Mouse (Mus musculus): ENCODE results near the gene Adgra3.
A peak's percentile ranks its signal among the peaks of the same experiment; 100 is the strongest.

Gene Adgra3

DNA sequence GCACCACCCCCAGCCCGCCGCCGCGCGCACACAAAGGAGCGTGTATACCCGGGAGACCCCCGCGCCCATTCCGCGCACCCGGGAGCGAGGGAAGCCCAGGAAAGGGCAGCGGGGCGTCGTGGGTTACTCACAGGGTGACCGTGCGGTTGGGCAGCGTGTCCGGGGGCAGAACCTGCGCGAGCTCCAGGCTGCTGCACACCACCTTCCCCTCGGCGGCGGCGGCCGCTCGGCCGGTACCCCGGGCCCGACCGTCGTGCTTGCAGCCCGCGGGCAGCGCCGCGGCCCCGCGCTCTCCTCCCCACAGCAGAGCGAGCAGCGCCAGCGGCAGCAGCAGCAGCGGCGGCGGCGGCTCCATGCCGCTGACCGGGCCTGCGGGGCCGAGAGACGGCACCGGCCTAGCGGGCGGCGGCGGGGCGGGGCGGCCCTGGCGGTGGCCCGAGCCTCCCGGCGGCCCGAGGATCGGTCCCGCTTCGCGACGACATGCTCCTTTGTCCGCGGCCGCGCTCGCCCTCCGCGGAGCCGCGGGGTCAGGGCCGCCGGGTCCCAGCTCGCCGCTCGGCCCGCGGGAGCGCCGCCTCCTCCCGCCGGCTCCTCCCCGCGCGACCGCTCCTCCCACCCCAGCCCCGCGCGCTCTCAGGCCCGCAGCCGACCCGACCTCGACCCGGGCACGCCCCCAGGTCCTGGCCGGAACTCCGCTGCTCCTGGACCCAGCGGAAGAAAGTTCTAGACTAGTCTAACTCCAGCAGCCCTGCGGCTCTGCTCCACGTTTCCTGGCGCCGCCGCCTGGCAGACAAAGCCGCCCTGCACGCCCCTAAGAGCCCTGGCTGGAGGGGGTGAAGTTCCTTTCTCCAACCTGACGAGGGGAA is at the start of gene Adgra3:
Gene Adgra3 (minus strand): TSS at position 586 of the 866 bp plus-strand sequence.
- peak; percentile 65 for DNase-seq

DNA sequence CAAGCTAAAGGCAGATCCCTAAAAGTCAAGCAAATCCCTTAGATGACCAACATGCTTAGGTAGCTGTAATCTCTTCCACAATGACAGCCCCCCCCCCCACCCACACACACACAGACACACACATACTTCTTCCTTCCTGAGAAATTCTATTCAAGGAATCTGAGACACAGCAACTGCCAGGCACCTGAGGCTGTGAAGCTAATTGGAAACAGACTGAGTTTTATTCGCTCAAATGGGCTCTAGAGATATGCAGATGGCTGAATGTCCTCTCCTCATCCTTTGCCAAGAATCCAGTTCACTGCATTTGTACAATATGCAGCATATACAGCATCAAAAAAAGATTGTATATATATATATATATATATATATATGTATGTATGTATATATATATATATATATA is 24.6 kb upstream of the Adgra3 start:
- DNase-seq = no peak

DNA sequence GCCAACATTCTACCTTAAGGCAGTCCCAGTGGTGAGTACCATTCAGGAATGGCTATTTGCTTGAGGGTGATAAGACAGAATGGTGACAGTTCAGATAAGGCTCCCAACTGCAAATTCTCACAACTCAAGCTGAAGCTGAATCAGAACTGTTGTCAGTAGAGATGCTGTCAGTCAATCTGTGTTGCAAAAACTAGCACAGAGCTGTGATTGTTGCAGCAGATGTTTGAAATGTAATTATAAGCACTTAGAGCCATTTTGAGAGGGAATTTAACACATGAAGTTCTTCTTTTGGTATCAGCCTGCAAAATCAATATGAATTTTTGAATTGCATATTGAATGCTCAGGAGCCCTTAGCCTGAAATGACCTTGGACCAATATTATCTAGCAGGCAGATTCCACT is 15.4 kb upstream of the Adgra3 start:
- DNase-seq = no peak

DNA sequence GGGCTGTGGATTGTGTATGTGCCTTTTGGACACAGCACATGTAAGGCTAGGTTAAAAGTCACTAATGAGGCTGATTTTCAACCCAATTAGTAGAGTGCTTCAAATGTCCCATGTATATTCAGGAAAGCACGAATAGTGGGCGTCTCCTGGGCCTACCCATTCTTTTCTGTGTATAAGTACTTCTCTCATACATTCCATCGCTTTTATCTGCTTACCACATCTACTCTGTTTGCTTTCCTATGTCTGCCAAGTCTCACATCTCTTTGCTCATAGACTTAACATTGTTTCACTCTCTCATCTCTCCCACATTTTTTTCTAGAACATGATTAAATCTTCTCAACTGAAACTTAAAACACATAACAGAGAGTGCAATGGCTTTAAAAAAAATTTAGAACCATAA is 5.4 kb upstream of the Adgra3 start:
- no peak for DNase-seq

DNA sequence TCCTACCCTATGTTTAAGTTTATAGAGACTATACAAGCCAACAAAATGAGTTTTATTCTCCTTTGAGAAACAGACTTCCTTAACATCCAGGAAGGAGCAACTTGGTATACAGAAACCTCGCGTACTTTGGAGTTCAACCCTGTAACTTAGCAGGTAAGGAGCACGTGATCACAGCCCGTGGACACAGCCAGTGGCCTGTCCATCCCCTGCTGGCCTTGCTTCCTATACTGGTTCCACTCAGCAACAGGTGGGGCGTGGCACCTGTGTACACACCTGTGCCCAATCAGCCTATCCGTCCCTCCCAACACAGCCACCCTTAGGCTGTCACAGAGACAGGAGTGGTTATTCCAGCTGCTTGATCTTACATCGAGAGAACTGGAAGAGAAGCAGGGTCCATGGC is 780 bp upstream of the Adgra3 start:
- DNase-seq = no peak

DNA sequence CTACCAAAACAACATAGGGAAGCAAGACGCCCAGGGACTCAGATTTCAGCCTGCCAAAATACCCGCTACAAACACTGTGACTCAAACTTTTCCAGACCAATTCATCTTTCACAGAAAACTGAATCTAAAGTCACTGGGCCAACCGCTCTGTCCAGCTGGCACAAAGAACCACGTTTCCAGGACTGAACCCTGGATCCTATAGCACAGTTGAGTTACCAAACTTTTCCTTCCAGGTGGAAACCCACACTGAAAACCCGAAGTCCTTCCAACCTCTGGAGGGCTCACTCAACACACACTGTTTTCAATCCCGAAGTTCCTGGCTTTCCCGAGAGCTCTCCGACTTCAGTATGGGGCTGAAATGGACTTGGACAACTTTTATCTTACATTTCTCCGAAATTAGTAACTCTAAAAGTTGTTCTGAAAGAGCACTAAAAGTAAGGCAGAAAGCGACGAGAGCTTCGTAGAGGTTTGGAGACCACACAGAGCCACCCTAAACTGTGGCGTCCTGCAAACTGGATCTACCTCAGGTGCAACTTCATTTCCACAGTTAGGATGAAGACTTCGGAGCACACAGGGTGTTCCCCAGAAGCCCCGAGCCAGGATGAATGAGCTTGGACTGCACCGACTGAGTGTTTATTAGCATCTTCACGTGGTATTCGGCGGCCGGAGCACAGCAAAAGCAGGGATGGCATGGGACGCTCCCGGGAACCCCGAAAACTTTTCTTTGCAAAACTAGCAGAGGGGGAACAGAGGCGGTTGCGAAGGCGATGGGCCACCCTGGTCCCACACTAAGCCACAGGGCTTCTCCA is 990 bp downstream of the Adgra3 start:
- no peak for DNase-seq

DNA sequence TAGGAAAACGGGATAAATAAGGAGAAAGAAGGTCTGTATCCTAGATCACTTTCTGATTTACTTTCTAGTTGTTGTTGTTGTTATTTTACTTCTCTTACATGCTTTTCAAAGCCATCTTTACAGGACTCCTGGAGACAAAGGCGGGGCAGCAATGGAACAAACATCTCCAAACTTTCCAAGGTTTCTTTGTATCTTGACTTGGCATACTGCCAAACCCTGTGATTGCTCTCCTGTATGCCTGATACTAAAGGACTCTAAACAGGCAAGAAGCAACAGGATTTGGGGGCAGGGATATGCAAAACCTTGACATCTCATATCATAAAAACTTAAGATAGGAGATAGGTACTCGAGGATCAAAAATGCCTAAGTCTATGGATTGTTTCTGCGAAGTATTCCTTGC is 6.3 kb downstream of the Adgra3 start:
- DNase-seq = no peak

DNA sequence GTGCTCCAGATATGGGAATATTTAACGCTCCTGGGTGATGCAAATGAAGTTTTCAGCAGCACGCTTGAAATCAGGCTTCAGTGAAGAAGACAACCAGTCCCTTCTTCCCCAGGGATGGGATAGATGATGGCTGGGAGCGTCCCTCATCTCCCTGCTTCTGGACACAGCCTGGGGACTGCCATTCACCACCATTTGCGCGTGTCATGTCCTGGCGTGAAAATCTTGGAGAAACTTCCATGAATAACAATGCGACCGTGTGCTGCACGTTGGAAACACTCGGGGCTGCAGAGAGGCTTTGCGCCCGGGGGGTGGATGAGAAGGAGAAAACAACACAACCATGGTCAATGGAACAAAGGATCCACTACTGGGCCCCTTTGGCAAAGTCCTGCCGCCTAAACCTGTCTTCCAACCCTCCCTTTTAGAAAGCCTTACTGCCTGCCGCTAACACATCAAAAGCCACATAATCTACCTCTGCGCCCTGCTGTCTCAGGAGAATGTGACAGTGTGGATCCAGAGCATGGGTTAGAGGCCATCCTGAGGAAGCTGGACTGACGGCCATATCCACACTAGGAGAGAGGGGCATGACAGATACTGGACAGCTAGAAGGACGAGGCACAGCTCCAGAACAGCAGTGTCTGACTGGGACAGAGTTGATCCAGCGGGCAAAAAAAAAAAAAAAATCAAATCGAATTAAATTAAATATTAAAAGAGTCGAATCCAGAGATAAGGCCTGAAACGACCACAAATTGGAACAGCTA is 8.0 kb downstream of the Adgra3 start:
- no peak for DNase-seq

DNA sequence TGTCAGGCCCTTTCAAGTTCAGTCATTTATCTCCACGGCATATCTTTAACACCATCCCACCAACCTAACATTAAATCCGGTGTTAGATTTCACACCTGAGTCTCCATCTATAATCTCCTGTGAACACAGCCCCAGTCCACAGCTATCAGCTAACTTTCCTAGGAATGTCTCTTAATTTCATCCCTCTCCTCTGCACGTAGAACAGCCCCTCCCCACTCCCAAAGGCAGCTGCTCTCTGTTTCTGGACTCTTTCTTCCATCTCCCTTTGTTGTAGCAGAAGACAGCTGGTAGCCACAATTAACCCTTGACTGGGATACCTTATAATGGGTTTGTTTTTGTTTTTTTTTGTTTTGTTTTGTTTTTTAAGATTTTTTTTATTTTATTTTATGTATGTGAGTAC is 8.8 kb downstream of the Adgra3 start:
- no peak for DNase-seq

DNA sequence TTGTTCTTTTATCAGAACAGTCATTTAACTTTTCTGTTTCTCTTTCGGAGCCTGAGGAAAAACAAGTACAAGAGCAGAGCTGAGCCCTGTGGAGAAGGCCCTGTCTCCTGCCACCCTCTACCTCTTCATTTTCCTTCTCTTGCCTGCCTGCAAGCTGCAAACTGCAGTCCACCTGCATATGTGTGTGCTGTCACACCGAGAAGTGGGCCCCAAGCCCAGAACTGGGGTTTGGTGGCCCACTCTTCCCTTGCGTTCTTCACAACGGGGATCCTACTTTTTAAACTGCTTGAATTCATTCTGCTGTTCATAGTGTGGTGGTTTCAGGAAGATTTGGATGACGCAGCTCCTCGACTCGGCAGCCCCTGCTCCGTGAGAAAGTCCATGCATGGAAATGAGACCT is 9.3 kb downstream of the Adgra3 start:
- DNase-seq = no peak

DNA sequence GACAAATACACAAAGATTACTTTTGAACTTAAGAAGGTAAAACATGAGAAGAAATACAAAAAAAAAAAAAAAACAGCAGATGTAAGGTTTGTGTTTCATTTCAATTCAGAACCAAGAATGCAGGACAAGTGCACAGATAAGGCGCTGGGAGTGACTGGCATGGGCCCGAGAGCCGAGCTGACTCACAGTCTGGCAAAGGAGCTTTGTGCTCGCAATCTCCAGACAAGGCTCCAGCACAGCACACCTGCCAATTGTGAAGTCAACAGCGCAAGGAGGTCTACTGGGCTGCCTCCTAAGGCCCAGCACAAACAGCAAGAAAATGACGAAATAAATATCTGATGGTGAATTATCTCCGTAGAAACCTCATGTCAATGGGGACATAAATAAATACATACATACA is 9.8 kb downstream of the Adgra3 start:
- DNase-seq = no peak

DNA sequence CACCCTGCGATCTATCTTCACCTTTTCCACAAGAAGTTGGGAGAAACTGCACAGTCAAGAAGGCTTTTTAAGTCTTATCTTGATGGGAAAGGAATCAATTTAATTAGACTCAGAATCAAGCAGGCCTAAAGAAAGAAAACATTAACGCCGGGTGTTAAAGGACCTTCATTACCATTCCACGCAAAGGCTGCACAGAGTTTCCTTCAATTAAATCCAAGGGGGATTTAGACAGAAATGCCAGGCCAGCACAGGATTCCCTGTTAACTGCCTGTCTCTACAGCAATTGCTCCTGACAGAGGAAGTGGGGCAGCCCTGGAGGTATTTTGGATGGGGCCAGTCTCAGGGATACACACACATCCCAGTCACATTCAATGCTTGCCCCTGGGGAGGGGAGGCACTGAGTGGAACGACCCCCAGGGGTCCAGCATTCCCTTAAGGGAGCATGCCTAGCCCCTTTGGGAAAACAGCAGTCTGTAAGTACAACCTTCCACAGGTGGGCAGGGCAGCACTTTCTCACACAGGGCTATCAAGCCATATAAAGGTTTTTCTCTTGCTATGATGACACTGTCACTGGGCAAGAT is 10.4 kb downstream of the Adgra3 start:
- DNase-seq = no peak

DNA sequence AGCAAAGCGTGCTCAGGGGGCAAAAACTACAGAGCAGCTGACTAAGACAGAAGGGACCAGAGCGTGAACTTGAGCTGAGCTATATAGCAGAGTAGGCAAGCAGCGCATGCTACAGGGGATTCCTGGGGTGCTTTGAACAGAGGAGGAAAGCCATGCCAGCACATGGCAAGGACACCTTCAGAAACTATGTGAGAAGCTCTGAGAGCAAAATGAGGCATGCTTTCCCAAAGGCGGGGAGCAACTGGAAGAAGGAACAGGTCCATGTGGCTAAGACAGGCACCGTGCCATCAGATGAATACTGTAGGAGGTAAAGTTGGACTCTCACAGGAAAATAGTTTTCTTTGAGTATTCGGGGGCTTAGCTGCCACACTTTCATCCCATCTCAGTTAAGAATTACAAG is 13.6 kb downstream of the Adgra3 start:
- DNase-seq = no peak

DNA sequence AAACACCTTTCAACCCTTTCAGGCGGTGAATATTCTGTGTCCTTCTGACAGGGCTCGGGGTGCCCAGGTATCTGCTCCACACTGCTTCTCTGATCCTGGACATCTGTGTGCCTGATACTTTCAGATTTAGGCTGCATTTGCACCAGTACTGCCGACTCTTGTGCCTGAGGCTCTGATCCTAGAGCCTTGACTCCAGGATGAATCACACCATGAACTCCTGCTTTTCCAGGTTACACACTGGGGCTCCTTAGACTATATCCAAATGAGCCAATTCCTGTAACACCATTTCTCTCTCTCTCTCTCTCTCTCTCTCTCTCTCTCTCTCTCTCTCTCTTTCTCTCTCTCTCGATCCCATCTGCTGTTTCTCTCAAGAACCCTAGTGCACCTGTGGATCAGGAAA is 15.1 kb downstream of the Adgra3 start:
- no peak for DNase-seq

DNA sequence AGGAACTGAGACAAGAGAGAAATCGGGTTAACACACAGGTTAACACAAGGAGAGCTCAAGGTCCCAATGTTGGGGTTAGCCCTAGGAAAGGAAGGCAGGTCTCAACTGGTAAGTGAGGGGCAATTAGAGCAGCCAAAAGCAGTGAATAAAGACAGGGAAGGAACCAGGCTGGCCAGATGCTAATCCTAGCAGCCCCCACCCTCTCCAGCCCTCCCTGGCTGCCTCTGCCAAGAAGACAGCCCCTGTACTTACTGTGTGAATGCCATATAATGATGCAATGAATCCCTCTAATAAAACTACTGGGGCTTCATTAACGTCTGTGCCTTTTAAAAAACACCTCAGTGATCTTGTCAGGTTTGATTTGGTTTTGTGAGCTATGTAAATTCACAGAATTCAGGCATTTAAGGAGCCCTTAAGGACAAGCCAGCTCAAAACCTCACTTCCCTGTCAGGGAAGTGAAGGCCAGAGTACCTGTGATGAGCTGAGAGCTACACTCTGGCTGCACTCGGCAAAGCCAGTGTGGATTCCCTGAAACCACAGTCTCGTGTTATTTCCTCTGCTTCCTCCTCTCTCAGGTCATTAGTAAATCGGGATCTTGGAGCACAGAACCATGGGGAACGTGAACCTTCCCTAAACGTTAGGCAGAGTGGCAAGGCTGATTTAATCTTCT is 16.4 kb downstream of the Adgra3 start:
- DNase-seq = no peak

DNA sequence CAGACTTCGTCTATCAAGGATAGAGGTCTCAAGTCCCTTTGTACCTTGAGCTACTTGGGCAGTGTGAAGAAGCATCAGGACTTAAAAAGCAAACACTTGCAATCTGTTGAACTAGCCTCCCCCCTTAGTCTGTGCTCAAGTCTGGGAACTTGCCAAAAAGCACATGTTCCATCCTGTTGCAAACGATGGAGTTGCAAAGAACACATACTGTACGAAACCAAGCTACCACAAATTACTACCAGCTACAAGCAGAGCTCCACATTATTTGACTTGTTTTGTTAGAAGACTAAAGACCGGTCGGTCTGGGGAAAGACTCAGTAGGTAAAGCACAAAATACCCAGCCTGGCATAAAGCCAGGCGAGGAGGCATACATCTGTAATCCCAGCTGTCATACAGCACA is 19.3 kb downstream of the Adgra3 start:
- DNase-seq = no peak

DNA sequence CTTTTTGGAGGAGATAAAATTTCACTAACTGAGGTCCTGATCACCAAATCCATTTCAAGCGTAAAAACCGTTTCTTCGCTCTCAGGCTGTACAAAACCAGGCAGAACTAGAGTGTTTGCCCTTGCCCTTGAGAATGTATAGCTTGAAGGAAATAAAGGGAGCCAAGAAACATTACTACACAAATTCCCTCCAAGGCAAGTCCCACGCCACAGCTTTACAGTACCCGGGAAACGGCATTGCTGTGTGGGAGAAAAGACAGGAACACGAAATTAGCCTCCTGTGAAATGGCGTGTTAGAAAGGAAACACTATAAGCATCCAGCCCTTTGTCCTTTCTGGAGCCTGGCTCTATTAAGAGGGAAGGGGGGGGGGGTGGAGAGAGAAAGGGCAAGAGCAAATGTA is 21.1 kb downstream of the Adgra3 start:
- no peak for DNase-seq

DNA sequence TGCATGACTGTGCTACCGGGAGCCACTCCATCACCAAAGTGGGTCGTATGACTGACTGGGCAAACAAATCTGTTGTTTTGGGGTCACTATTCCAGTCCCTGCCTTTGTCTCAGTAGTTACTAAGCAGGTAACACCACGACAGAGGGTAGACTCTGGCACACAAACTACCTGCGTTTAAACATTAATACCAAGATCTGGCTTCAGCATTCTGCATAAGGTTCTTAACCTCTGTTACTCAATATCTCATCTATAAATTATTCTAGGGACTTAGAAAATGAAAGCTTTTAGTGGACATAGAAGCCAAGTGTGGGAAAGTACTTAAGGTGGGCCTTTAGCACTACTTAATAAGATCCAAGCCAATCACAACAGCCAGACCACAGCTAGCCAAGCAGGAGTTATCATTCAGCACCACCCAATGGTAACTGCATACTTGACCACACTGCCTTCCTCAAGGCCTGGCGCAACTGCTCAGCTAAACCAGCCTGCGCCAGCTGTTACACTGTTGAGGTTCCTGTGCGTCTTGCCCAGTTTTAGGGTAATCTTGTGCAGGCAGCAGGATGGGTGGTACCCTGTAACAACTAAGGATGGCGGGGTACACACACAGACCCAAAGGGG is 23.8 kb downstream of the Adgra3 start:
- no peak for DNase-seq

DNA sequence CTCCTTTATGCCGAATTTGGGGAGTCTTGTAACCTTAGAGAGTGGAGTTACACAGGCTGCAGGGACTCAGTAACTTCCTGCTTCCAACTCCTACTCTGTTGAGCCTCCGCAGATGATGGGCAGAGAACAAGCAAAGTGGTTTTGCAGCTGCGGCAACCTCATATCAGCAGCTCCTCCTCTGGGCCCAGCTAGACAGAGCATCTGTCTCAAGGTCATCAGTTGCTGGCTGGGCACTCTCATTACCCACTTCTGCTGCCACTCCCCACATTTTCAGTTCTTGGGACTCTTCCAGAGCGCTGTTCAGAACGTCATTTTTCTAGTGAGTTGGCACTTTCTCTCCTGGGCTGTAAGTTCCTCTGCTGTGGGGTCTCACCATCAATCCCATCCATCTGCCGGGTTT is 24.6 kb downstream of the Adgra3 start:
- DNase-seq = no peak

DNA sequence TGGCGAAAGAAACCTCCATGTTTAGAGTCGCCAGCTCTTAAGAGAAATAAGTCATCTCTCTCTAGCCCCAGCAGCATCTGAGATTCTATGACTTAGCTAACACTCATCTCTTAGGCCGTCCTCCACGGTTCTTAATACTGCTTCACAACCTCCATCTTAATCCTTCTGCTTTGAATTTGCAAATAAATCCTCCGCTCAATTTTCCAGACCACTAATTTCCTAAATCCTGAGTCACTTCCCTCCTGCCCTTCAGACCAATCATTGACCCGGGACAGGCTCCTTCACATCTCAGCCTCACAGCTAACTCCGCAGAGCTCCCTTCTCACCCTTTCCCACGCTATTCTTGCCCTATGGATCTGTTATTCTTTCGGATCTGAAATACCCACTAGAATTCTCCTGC is 25.1 kb downstream of the Adgra3 start:
- no peak for DNase-seq

DNA sequence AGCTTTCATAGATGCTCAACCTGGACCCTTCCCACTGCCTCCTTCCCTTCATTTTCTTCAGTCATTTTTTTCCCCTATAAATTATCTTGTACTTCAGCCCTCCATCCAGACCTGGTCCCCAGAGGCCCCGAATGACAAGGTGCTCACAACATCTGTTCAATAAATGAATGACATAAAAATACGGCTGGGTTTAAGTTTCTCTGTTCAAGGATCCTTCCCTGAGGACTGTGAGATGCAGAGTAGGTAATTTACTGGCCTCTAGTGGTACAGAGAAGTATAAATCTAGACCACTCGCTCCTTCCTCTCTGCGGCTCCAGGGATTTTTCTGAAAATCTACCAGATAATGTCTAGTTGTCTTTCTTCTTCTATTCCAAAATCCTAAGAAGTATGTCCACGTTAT is 26.5 kb downstream of the Adgra3 start:
- no peak for DNase-seq

DNA sequence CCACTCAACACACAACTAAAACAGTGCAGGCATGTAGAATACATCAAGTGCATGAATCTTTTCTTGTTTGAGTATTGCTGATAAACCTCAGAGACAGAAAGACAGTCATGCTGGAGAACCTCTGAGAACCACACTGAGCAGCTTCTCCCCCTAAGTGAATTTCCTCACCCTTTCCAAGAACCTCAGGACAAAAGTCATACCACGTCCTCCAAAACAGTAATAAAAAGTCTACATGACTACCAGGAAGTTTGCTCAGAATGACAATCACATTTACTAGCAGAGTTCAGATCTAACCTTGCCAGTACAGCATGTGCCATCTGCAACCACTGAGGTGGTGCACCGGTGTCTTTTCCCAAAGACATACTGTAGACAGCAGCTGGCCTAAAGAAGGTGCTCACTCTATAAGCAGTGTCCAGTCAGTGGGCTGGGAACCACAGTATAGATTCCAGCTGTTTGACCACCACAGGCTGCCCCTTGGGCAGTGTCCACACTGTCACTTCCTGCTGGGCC is 27.0 kb downstream of the Adgra3 start:
- DNase-seq = no peak

Data from thymus, postnatal 14 days (tissue).